Mouse (Mus musculus) midbrain, embryonic 13.5 days (tissue): ENCODE data around the gene L1td1. TPM values are rescaled to one million over a fixed set of nuclear protein-coding genes. Genes with fewer than 3 reads are reported as not detected.

Experiments
- ATAC-seq: fragments of 200-750 bp; cut with Nextera tagmentation; 2 replicates; pipeline ENCODE4 v1.8.0; 2017; ENCODE audit warnings: mild to moderate bottlenecking, moderate TSS enrichment, moderate library complexity
- H3K27ac ChIP-seq: fragments of 300-500 bp; sonication (generic); 2 replicates; pipeline ENCODE4 v1.5.1; 2015; ENCODE audit warnings: inconsistent platforms, mild to moderate bottlenecking, moderate library complexity
- H3K27me3 ChIP-seq: fragments of 300-500 bp; sonication (generic); 2 replicates; pipeline ENCODE4 v1.6.1; 2015; ENCODE audit warnings: mild to moderate bottlenecking, inconsistent platforms
- H3K36me3 ChIP-seq: fragments of 300-500 bp; sonication (generic); 2 replicates; pipeline ENCODE4 v1.6.1; 2015; ENCODE audit warnings: mild to moderate bottlenecking, inconsistent platforms
- H3K4me1 ChIP-seq: fragments of 300-500 bp; sonication (generic); replicated peaks from 2 replicates; pipeline ENCODE4 v1.6.1; 2015; ENCODE audit warnings: inconsistent platforms
- H3K4me2 ChIP-seq: fragments of 300-500 bp; sonication (generic); replicated peaks from 2 replicates; pipeline ENCODE4 v1.6.1; 2015; ENCODE audit warnings: moderate library complexity, mild to moderate bottlenecking, inconsistent platforms
- H3K4me3 ChIP-seq: fragments of 300-500 bp; sonication (generic); replicated peaks from 2 replicates; pipeline ENCODE4 v1.5.1; 2015; ENCODE audit warnings: mild to moderate bottlenecking, inconsistent platforms
- H3K9ac ChIP-seq: fragments of 300-500 bp; sonication (generic); replicated peaks from 2 replicates; pipeline ENCODE4 v1.6.1; 2015; ENCODE audit warnings: mild to moderate bottlenecking, inconsistent platforms
- H3K9me3 ChIP-seq: fragments of 300-500 bp; sonication (generic); 2 replicates; pipeline ENCODE4 v1.6.1; 2016; ENCODE audit warnings: mild to moderate bottlenecking, inconsistent platforms
- WGBS: fragments of 180-500 bp; shearing (Covaris S2); methylation state at CpG from one replicate; pipeline ENCODE4 v1.1.7; 2015; 5-methylcytosine and 5-hydroxymethylcytosine counted together
- polyA plus RNA-seq: library from polyadenylated mRNA; unstranded; fragments of >200 nt; fragmentation: Nextera tagmentation; extraction: Ambion mirVana; gene quantifications from 2 replicates; pipeline ENCODE4 v1.2.1, GENCODE M21; 2015

Gene L1td1
- not detected in 2 replicates for polyA plus RNA-seq

- H3K36me3 ChIP-seq = no peaks in the 10 kb centered on the region
- H3K4me2 ChIP-seq = peak within 1 kb of the TSS; percentile 61
- ATAC-seq = peak; percentile 64
- 3% methylated on average over 29 of the region's 29 CpGs for WGBS
- peaks cover 35% of the 10 kb centered on the region for H3K27me3 ChIP-seq
- peak within 1 kb of the TSS; percentile 34 for H3K4me3 ChIP-seq
- no peaks in the 10 kb centered on the region for H3K9me3 ChIP-seq
- no peak within 1 kb of the TSS for H3K27ac ChIP-seq
- peaks cover 22% of the 10 kb centered on the region for H3K4me1 ChIP-seq
- H3K9ac ChIP-seq = peak within 1 kb of the TSS; percentile 48; the same call in 1 of the 2 replicates
Observed at GRCm38 (mm10) chr4:98726590-98727237, at the start of gene L1td1. TSS of gene L1td1 (plus strand) at chr4:98726734.

GRCm38 (mm10) chr4:98677506-98677905, 49.0 kb upstream of the L1td1 start:
- Histone ChIP-seq H3K36me3 (no peaks in the 10 kb centered on the region), H3K9me3 (no peaks in the 10 kb centered on the region), H3K4me2 (no peak overlapping the region), H3K27ac (no peak overlapping the region), H3K4me1 (no peaks in the 10 kb centered on the region), H3K9ac (no peak overlapping the region), H3K4me3 (no peak overlapping the region), H3K27me3 (no peaks in the 10 kb centered on the region)
- WGBS = 75% methylated on average over 9 of the region's 9 CpGs
- ATAC-seq = no peak

- 81% methylated on average over 11 of the region's 11 CpGs for WGBS
- H3K27ac ChIP-seq = peak overlapping the region; percentile 20; the same call in 1 of the 2 replicates
- no peak overlapping the region for H3K9ac ChIP-seq
Observed at GRCm38 (mm10) chr4:98686678-98687267, 39.8 kb upstream of the L1td1 start.

GRCm38 (mm10) chr4:98688116-98688515, 38.4 kb upstream of the L1td1 start:
- H3K27ac ChIP-seq = peak overlapping the region; percentile 57; the same call in 1 of the 2 replicates
- H3K4me2 ChIP-seq = peak overlapping the region; percentile 30
- H3K4me3 ChIP-seq = no peak overlapping the region
- no peaks in the 10 kb centered on the region for H3K27me3 ChIP-seq
- no peak overlapping the region for H3K9ac ChIP-seq
- H3K4me1 ChIP-seq = peaks cover 18% of the 10 kb centered on the region
- peak; percentile 63 for ATAC-seq
- WGBS = 40% methylated on average over 11 of the region's 11 CpGs
- no peaks in the 10 kb centered on the region for H3K36me3 ChIP-seq
- no peaks in the 10 kb centered on the region for H3K9me3 ChIP-seq

More at GRCm38 (mm10) chr4:98686678-98687267, 39.8 kb upstream of the L1td1 start:
- Histone ChIP-seq H3K27me3 (no peaks in the 10 kb centered on the region), H3K4me1 (peaks cover 18% of the 10 kb centered on the region), H3K9me3 (no peaks in the 10 kb centered on the region), H3K36me3 (no peaks in the 10 kb centered on the region), H3K4me2 (no peak overlapping the region), H3K4me3 (no peak overlapping the region)
- ATAC-seq = no peak

- H3K36me3 ChIP-seq = no peaks in the 10 kb centered on the region
- peak; percentile 57 for ATAC-seq
- peak overlapping the region; percentile 57 for H3K27ac ChIP-seq
- no peak overlapping the region for H3K4me3 ChIP-seq
- no peaks in the 10 kb centered on the region for H3K27me3 ChIP-seq
- 65% methylated on average over 9 of the region's 9 CpGs for WGBS
- H3K9ac ChIP-seq = no peak overlapping the region
- no peaks in the 10 kb centered on the region for H3K9me3 ChIP-seq
- H3K4me2 ChIP-seq = peak overlapping the region; percentile 30
- H3K4me1 ChIP-seq = peaks cover 18% of the 10 kb centered on the region
Observed at GRCm38 (mm10) chr4:98688520-98688919, 38.0 kb upstream of the L1td1 start.

- Histone ChIP-seq H3K27me3 (no peaks in the 10 kb centered on the region), H3K9me3 (no peaks in the 10 kb centered on the region), H3K9ac (no peak overlapping the region), H3K4me3 (no peak overlapping the region), H3K4me1 (peaks cover 18% of the 10 kb centered on the region), H3K4me2 (no peak overlapping the region), H3K36me3 (no peaks in the 10 kb centered on the region), H3K27ac (no peak overlapping the region)
- 89% methylated on average over 1 of the region's 1 CpGs for WGBS
- ATAC-seq = no peak
Observed at GRCm38 (mm10) chr4:98689988-98690387, 36.5 kb upstream of the L1td1 start.

- WGBS = 60% methylated on average over 9 of the region's 9 CpGs
- Histone ChIP-seq H3K4me3 (no peak overlapping the region), H3K27me3 (no peaks in the 10 kb centered on the region), H3K4me2 (no peak overlapping the region), H3K36me3 (no peaks in the 10 kb centered on the region), H3K9ac (no peak overlapping the region), H3K27ac (no peak overlapping the region), H3K4me1 (peaks cover 5% of the 10 kb centered on the region), H3K9me3 (no peaks in the 10 kb centered on the region)
- ATAC-seq = no peak
Observed at GRCm38 (mm10) chr4:98693465-98694185, 32.9 kb upstream of the L1td1 start.

- no peaks in the 10 kb centered on the region for H3K36me3 ChIP-seq
- no peak overlapping the region for H3K4me2 ChIP-seq
- no peak overlapping the region for H3K27ac ChIP-seq
- no peak overlapping the region for H3K9ac ChIP-seq
- WGBS = 81% methylated on average over 4 of the region's 4 CpGs
- no peaks in the 10 kb centered on the region for H3K9me3 ChIP-seq
- H3K27me3 ChIP-seq = no peaks in the 10 kb centered on the region
- H3K4me1 ChIP-seq = 0 out of 2 replicates have a peak, but pooled peaks cover 9% of the 10 kb centered on the region
- H3K4me3 ChIP-seq = no peak overlapping the region
- no peak for ATAC-seq
Observed at GRCm38 (mm10) chr4:98697932-98698331, 28.6 kb upstream of the L1td1 start.

- 0 out of 2 replicates have a peak, but pooled peaks cover 9% of the 10 kb centered on the region for H3K4me1 ChIP-seq
- H3K9me3 ChIP-seq = no peaks in the 10 kb centered on the region
- H3K4me2 ChIP-seq = no peak overlapping the region
- H3K36me3 ChIP-seq = no peaks in the 10 kb centered on the region
- no peak overlapping the region for H3K9ac ChIP-seq
- ATAC-seq = no peak
- H3K27me3 ChIP-seq = no peaks in the 10 kb centered on the region
- 74% methylated on average over 3 of the region's 3 CpGs for WGBS
- H3K4me3 ChIP-seq = no peak overlapping the region
- no peak overlapping the region for H3K27ac ChIP-seq
Observed at GRCm38 (mm10) chr4:98698921-98699320, 27.6 kb upstream of the L1td1 start.

GRCm38 (mm10) chr4:98700156-98700555, 26.4 kb upstream of the L1td1 start:
- H3K27me3 ChIP-seq = no peaks in the 10 kb centered on the region
- no peak for ATAC-seq
- no peak overlapping the region for H3K27ac ChIP-seq
- WGBS = 91% methylated on average over 3 of the region's 3 CpGs
- H3K36me3 ChIP-seq = no peaks in the 10 kb centered on the region
- no peaks in the 10 kb centered on the region for H3K9me3 ChIP-seq
- no peak overlapping the region for H3K9ac ChIP-seq
- H3K4me1 ChIP-seq = 0 out of 2 replicates have a peak, but pooled peaks cover 9% of the 10 kb centered on the region
- no peak overlapping the region for H3K4me3 ChIP-seq
- no peak overlapping the region for H3K4me2 ChIP-seq

- WGBS = 25% methylated on average over 12 of the region's 12 CpGs
- Histone ChIP-seq H3K9ac (no peak overlapping the region), H3K27ac (no peak overlapping the region)
Observed at GRCm38 (mm10) chr4:98702201-98702894, 24.2 kb upstream of the L1td1 start.

More at GRCm38 (mm10) chr4:98702201-98702894, 24.2 kb upstream of the L1td1 start:
- H3K27me3 ChIP-seq = no peaks in the 10 kb centered on the region
- no peaks in the 10 kb centered on the region for H3K9me3 ChIP-seq
- H3K4me2 ChIP-seq = peak overlapping the region; percentile 20
- H3K36me3 ChIP-seq = no peaks in the 10 kb centered on the region
- no peak overlapping the region for H3K4me3 ChIP-seq
- H3K4me1 ChIP-seq = 0 out of 2 replicates have a peak, but pooled peaks cover 9% of the 10 kb centered on the region
- ATAC-seq = peak; percentile 75
